Mouse (Mus musculus) fibroblast of lung, adult 2 months (primary cell): ENCODE measurements around the gene Gm17655.
"Not testable (repeated sequence)": the region's sequence is repeated elsewhere in the genome, so short reads cannot be mapped to it uniquely, and the experiment has no call there.

ENCODE experiments used
- DNase-seq: peaks from one replicate; pipeline ENCODE4 v3.0.0-alpha.2; 2011; ENCODE audit warnings: low read depth

Gene Gm17655

GRCm38 (mm10) chr5:110072413-110072812 is at the start of gene Gm17655:
Gene Gm17655, minus strand, starts transcription at chr5:110072513.
- not testable (repeated sequence) for DNase-seq

- peak; percentile 44 for DNase-seq
Measured at GRCm38 (mm10) chr5:110109991-110110441, 37.7 kb upstream of the Gm17655 start, which contains the start of gene Zfp605. Gene Zfp605, plus strand, starts transcription at chr5:110110092.

GRCm38 (mm10) chr5:110108305-110108628 is 36.0 kb upstream of the Gm17655 start:
- DNase-seq, result no peak

- peak; percentile 90 for DNase-seq
Measured at GRCm38 (mm10) chr5:110107581-110108304, 35.4 kb upstream of the Gm17655 start, which contains the start of gene Gtpbp6. Gene Gtpbp6, minus strand, starts transcription at chr5:110108197.

GRCm38 (mm10) chr5:110106901-110107564 is 34.7 kb upstream of the Gm17655 start:
- no peak for DNase-seq

GRCm38 (mm10) chr5:110106140-110106871 is 34.0 kb upstream of the Gm17655 start:
- DNase-seq, result no peak

GRCm38 (mm10) chr5:110104616-110105380 is 32.5 kb upstream of the Gm17655 start:
- DNase-seq, result no peak

GRCm38 (mm10) chr5:110103901-110104615 is 31.7 kb upstream of the Gm17655 start:
- DNase-seq, result no peak

- DNase-seq, result no peak
Measured at GRCm38 (mm10) chr5:110102853-110103625, 30.7 kb upstream of the Gm17655 start.

GRCm38 (mm10) chr5:110102429-110102828 is 30.1 kb upstream of the Gm17655 start:
- no peak for DNase-seq

- no peak for DNase-seq
Measured at GRCm38 (mm10) chr5:110101716-110102347, 29.5 kb upstream of the Gm17655 start.

- DNase-seq, result no peak
Measured at GRCm38 (mm10) chr5:110100921-110101631, 28.8 kb upstream of the Gm17655 start.

- no peak for DNase-seq
Measured at GRCm38 (mm10) chr5:110099656-110100580, 27.6 kb upstream of the Gm17655 start, which contains the start of gene Plcxd1. Gene Plcxd1, plus strand, starts transcription at chr5:110099969.

- no peak for DNase-seq
Measured at GRCm38 (mm10) chr5:110098991-110099477, 26.7 kb upstream of the Gm17655 start.

GRCm38 (mm10) chr5:110094847-110095213 is 22.5 kb upstream of the Gm17655 start:
- DNase-seq, result no peak

- DNase-seq, result peak; percentile 88
Measured at GRCm38 (mm10) chr5:110094030-110094846, 21.9 kb upstream of the Gm17655 start, which contains the start of gene Gm35315. Gene Gm35315, minus strand, starts transcription at chr5:110094420.

GRCm38 (mm10) chr5:110091546-110091945 is 19.2 kb upstream of the Gm17655 start:
- no peak for DNase-seq
